In genomic region chr9:34851136-34851535, GRCm38 (mm10) we compare ENCODE assay signal across 26 mouse cellular contexts.
"Had no signal": no experiment of that assay in that cellular context is flagged by ENCODE, and none has a peak within 500 bp of the region (broad histone marks: within the 10 kb centered on the region; RNA-seq: fewer than 3 reads in every experiment).

No protein-coding gene starts in this region.

- H3K4me1 ChIP-seq: heart, embryonic 13.5 days; heart, embryonic 15.5 days; hindbrain, embryonic 15.5 days; kidney, embryonic 15.5 days; limb, embryonic 13.5 days; limb, embryonic 15.5 days; liver, embryonic 12.5 days had no signal

- DNase-seq: gastrocnemius, postnatal 14 days; gastrocnemius, postnatal 36 days; heart, adult 11 months; heart, adult 2 months; heart, postnatal 14 days; heart, postnatal 36 days; kidney, adult 11 months; kidney, adult 2 months; kidney, adult 9 months; kidney, postnatal 14 days; kidney, postnatal 36 days; layer of hippocampus, adult 9-11 months; layer of hippocampus, postnatal 36 days had no signal

- H3K4me2 ChIP-seq: heart, embryonic 11.5 days; heart, embryonic 13.5 days; heart, embryonic 15.5 days; hindbrain, embryonic 13.5 days; hindbrain, embryonic 15.5 days; kidney, embryonic 15.5 days; limb, embryonic 13.5 days; limb, embryonic 15.5 days; liver, embryonic 12.5 days had no signal

- H3K9ac ChIP-seq: heart, embryonic 13.5 days; heart, embryonic 15.5 days; hindbrain, embryonic 13.5 days; hindbrain, embryonic 15.5 days; kidney, embryonic 15.5 days; limb, embryonic 13.5 days; limb, embryonic 15.5 days; liver, embryonic 12.5 days; liver, embryonic 14.5 days had no signal

- H3K27me3 ChIP-seq: heart, embryonic 15.5 days; hindbrain, embryonic 13.5 days; hindbrain, embryonic 15.5 days; kidney, embryonic 15.5 days; limb, embryonic 13.5 days; limb, embryonic 15.5 days; liver, embryonic 12.5 days had no signal

- H3K4me3 ChIP-seq: heart, adult 2 months; heart, embryonic 13.5 days; heart, embryonic 15.5 days; hindbrain, embryonic 13.5 days; hindbrain, embryonic 15.5 days; kidney, embryonic 15.5 days; limb, embryonic 13.5 days; limb, embryonic 15.5 days; liver, embryonic 12.5 days had no signal

- H3K36me3 ChIP-seq: heart, embryonic 13.5 days; heart, embryonic 15.5 days; hindbrain, embryonic 13.5 days; hindbrain, embryonic 15.5 days; kidney, embryonic 15.5 days; limb, embryonic 13.5 days; limb, embryonic 15.5 days; liver, embryonic 12.5 days had no signal

- H3K9me3 ChIP-seq: heart, embryonic 13.5 days; heart, embryonic 15.5 days; hindbrain, embryonic 13.5 days; hindbrain, embryonic 15.5 days; kidney, embryonic 15.5 days; limb, embryonic 13.5 days; limb, embryonic 15.5 days; liver, embryonic 12.5 days had no signal

- H3K27ac ChIP-seq: heart, adult 2 months; heart, embryonic 13.5 days; heart, embryonic 15.5 days; hindbrain, embryonic 13.5 days; hindbrain, embryonic 15.5 days; hindbrain, postnatal 0 days; kidney, embryonic 15.5 days; kidney, postnatal 0 days; limb, embryonic 13.5 days; limb, embryonic 15.5 days; liver, embryonic 12.5 days; liver, embryonic 14.5 days had no signal

- ATAC-seq: hindbrain, postnatal 0 days; intestine, embryonic 16.5 days; liver, embryonic 12.5 days had no signal
